ENCODE assay signal across 8 mouse cellular contexts in the genomic region with DNA sequence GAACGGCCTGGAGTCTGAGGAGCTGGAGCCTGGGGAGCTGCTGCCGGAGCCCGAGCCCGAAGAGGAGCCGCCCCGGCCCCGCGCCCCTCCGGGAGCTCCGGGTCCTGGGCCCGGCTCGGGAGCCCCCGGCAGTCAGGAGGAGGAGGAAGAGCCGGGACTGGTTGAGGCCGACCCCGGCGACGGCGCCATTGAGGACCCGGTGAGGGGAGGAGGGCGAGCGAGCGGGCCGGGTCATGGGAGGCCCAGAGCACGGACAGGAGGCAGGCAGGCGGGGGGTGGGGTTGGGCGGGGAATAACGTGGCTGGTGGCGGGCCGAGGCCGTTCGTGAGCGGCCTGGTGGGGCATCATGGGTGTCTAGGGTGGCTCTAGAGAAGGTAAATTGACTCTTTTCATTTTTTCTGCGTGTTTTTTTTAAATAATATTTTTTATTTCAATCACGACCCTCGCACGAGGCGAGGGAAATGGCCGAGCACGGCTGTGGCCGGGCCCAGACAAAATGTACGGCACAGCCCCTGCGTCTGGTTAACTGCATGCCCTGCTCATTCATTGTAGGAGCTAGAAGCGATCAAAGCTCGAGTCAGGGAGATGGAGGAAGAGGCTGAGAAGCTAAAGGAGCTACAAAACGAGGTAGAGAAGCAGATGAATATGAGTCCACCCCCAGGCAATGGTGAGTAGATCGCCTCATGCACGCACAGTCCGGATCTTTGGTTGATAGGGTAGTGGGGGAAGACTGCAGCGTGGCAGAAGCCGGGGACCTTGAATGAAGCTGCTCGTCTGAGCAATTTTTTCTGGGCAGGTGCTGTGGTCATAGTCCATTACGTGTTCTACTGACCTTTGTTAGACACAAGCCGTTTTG. TPM values are rescaled to one million over a fixed set of nuclear protein-coding genes. Genes with fewer than 3 reads are reported as not detected.
DNase-seq lines count a peak whose midpoint lies in the region; ATAC-seq and TF ChIP-seq lines count a peak whose summit lies in the region.

No protein-coding gene starts in this region.

- TF ChIP-seq CTCF in bone marrow, adult 2 months (IDR thresholded peaks at IDR 0.05; ENCODE audit: control insufficient read depth, insufficient read depth, low read length) = no peak

- DNase-seq in heart, adult 11 months = peak; percentile 91
- DNase-seq in heart, adult 9 months (ENCODE audit: low spot score in 2 of 2) = no peak

- ATAC-seq in forebrain, embryonic 16.5 days = peak; percentile 39
- peak; percentile 58 for ATAC-seq in hindbrain, embryonic 13.5 days (ENCODE audit: low FRiP score)
- ATAC-seq in limb, embryonic 15.5 days (ENCODE audit: insufficient number of reproducible peaks, low FRiP score, low TSS enrichment, low read depth) = peak; percentile 31
- ATAC-seq in midbrain, embryonic 15.5 days (replicated peaks) = peak; percentile 59
- ATAC-seq in stomach, embryonic 14.5 days (ENCODE audit: insufficient number of reproducible peaks, insufficient read depth, low FRiP score, low read depth) = peak; percentile 69

- 1% methylated on average over 54 of the region's 54 CpGs for WGBS in bone marrow, adult 2 months
- WGBS in forebrain, embryonic 16.5 days = 0% methylated on average over 47 of the region's 54 CpGs
- WGBS in hindbrain, embryonic 13.5 days = under 1% methylated on average over 53 of the region's 54 CpGs
- WGBS in limb, embryonic 15.5 days = under 1% methylated on average over 53 of the region's 54 CpGs
- WGBS in midbrain, embryonic 15.5 days = 1% methylated on average over 50 of the region's 54 CpGs
- under 1% methylated on average over 54 of the region's 54 CpGs for WGBS in stomach, embryonic 14.5 days

- no peaks in the 10 kb centered on the region; the same call in 1 of the 2 replicates for H3K4me1 ChIP-seq in bone marrow, adult 2 months (ENCODE audit: control insufficient read depth, insufficient read depth, low read length)
- peaks cover 18% of the 10 kb centered on the region for H3K4me1 ChIP-seq in forebrain, embryonic 16.5 days (replicated peaks; ENCODE audit: control insufficient read depth, insufficient read depth, low read length)
- H3K4me1 ChIP-seq in hindbrain, embryonic 13.5 days (replicated peaks) = peaks cover 29% of the 10 kb centered on the region
- H3K4me1 ChIP-seq in limb, embryonic 15.5 days = peaks cover 25% of the 10 kb centered on the region
- peaks cover 20% of the 10 kb centered on the region for H3K4me1 ChIP-seq in midbrain, embryonic 15.5 days
- 0 out of 2 replicates have a peak, but pooled peaks cover 6% of the 10 kb centered on the region for H3K4me1 ChIP-seq in stomach, embryonic 14.5 days (ENCODE audit: control insufficient read depth, insufficient read depth, low read length)

- H3K9me3 ChIP-seq in forebrain, embryonic 16.5 days (ENCODE audit: control insufficient read depth, low read length) = no peaks in the 10 kb centered on the region
- no peaks in the 10 kb centered on the region for H3K9me3 ChIP-seq in hindbrain, embryonic 13.5 days
- no peaks in the 10 kb centered on the region for H3K9me3 ChIP-seq in limb, embryonic 15.5 days
- no peaks in the 10 kb centered on the region for H3K9me3 ChIP-seq in midbrain, embryonic 15.5 days
- H3K9me3 ChIP-seq in stomach, embryonic 14.5 days (ENCODE audit: control insufficient read depth, low read depth, low read length) = no peaks in the 10 kb centered on the region

- H3K9ac ChIP-seq in forebrain, embryonic 16.5 days (replicated peaks; ENCODE audit: low read depth, low read length) = peak overlapping the region; percentile 91
- H3K9ac ChIP-seq in hindbrain, embryonic 13.5 days = peak overlapping the region; percentile 100
- peak overlapping the region; percentile 99 for H3K9ac ChIP-seq in limb, embryonic 15.5 days
- peak overlapping the region; percentile 69 for H3K9ac ChIP-seq in midbrain, embryonic 15.5 days
- peak overlapping the region; percentile 99 for H3K9ac ChIP-seq in stomach, embryonic 14.5 days (replicated peaks; ENCODE audit: low read depth, low read length)

- peak overlapping the region; percentile 84 for H3K4me2 ChIP-seq in forebrain, embryonic 16.5 days (ENCODE audit: low read length)
- peak overlapping the region; percentile 75 for H3K4me2 ChIP-seq in hindbrain, embryonic 13.5 days
- H3K4me2 ChIP-seq in limb, embryonic 15.5 days = peak overlapping the region; percentile 49
- H3K4me2 ChIP-seq in midbrain, embryonic 15.5 days = peak overlapping the region; percentile 62
- H3K4me2 ChIP-seq in stomach, embryonic 14.5 days (replicated peaks; ENCODE audit: low read depth, low read length) = peak overlapping the region; percentile 49

- peaks cover 22% of the 10 kb centered on the region for H3K36me3 ChIP-seq in forebrain, embryonic 16.5 days (ENCODE audit: control insufficient read depth, insufficient read depth)
- H3K36me3 ChIP-seq in hindbrain, embryonic 13.5 days = peaks cover 30% of the 10 kb centered on the region
- H3K36me3 ChIP-seq in limb, embryonic 15.5 days = peaks cover 31% of the 10 kb centered on the region
- H3K36me3 ChIP-seq in midbrain, embryonic 15.5 days (replicated peaks) = peaks cover 17% of the 10 kb centered on the region
- peaks cover 28% of the 10 kb centered on the region for H3K36me3 ChIP-seq in stomach, embryonic 14.5 days (ENCODE audit: control insufficient read depth, insufficient read depth, low read length)

- H3K4me3 ChIP-seq in bone marrow, adult 2 months (replicated peaks; ENCODE audit: control insufficient read depth, low read depth, low read length) = peak overlapping the region; percentile 65
- H3K4me3 ChIP-seq in forebrain, embryonic 16.5 days (replicated peaks; ENCODE audit: low read length) = peak overlapping the region; percentile 94
- peak overlapping the region; percentile 93 for H3K4me3 ChIP-seq in hindbrain, embryonic 13.5 days
- H3K4me3 ChIP-seq in limb, embryonic 15.5 days = peak overlapping the region; percentile 92
- H3K4me3 ChIP-seq in midbrain, embryonic 15.5 days = peak overlapping the region; percentile 53
- H3K4me3 ChIP-seq in stomach, embryonic 14.5 days (ENCODE audit: low read depth, low read length) = peak overlapping the region; percentile 95

- TF ChIP-seq POLR2A in bone marrow, adult 2 months (IDR thresholded peaks at IDR 0.05; ENCODE audit: borderline replicate concordance, control insufficient read depth, low read depth, low read length) = no peak

- H3K27me3 ChIP-seq in forebrain, embryonic 16.5 days (replicated peaks; ENCODE audit: control insufficient read depth, insufficient read depth, low read length) = no peaks in the 10 kb centered on the region
- H3K27me3 ChIP-seq in hindbrain, embryonic 13.5 days = no peaks in the 10 kb centered on the region
- no peaks in the 10 kb centered on the region for H3K27me3 ChIP-seq in limb, embryonic 15.5 days
- H3K27me3 ChIP-seq in midbrain, embryonic 15.5 days (replicated peaks) = no peaks in the 10 kb centered on the region
- H3K27me3 ChIP-seq in stomach, embryonic 14.5 days (ENCODE audit: control insufficient read depth, insufficient read depth, low read length) = no peaks in the 10 kb centered on the region

- peak overlapping the region; percentile 52; the same call in 1 of the 2 replicates for H3K27ac ChIP-seq in bone marrow, adult 2 months (ENCODE audit: control insufficient read depth, insufficient read depth, low read depth, low read length, poor library complexity)
- peak overlapping the region; percentile 95 for H3K27ac ChIP-seq in forebrain, embryonic 16.5 days (ENCODE audit: low read length)
- H3K27ac ChIP-seq in hindbrain, embryonic 13.5 days = peak overlapping the region; percentile 98
- peak overlapping the region; percentile 94 for H3K27ac ChIP-seq in limb, embryonic 15.5 days
- H3K27ac ChIP-seq in midbrain, embryonic 15.5 days = peak overlapping the region; percentile 87
- H3K27ac ChIP-seq in stomach, embryonic 14.5 days (ENCODE audit: low read length) = peak overlapping the region; percentile 97

RNA-seq across cellular contexts. Expression of a gene that starts 2.2 kb away (rescaled TPM):
- polyA plus RNA-seq in bone marrow, adult 2 months (2011; ENCODE audit: insufficient read depth, insufficient read length, low replicate concordance, missing spikeins) = 124 and 140 TPM in 2 replicates
- 122 and 150 TPM in 2 replicates for polyA plus RNA-seq in forebrain, embryonic 16.5 days (2015; fragmentation: Nextera tagmentation; extraction: Ambion mirVana)
- polyA plus RNA-seq in hindbrain, embryonic 13.5 days (2015; fragmentation: Nextera tagmentation; extraction: Ambion mirVana) = 165 and 167 TPM in 2 replicates
- 83.4 and 94.3 TPM in 2 replicates for polyA plus RNA-seq in limb, embryonic 15.5 days (2015; fragmentation: Nextera tagmentation; extraction: Ambion mirVana)
- polyA plus RNA-seq in midbrain, embryonic 15.5 days (2015; fragmentation: Nextera tagmentation; extraction: Ambion mirVana) = 183 and 192 TPM in 2 replicates
- polyA plus RNA-seq in stomach, embryonic 14.5 days (2014; fragmentation: Nextera tagmentation; extraction: Ambion mirVana) = 136 and 152 TPM in 2 replicates

RNA-seq across cellular contexts. Expression of a gene that starts 11.3 kb away (rescaled TPM):
- polyA plus RNA-seq in bone marrow, adult 2 months (2011; ENCODE audit: insufficient read depth, insufficient read length, low replicate concordance, missing spikeins) = not detected in 2 replicates
- polyA plus RNA-seq in forebrain, embryonic 16.5 days (2015; fragmentation: Nextera tagmentation; extraction: Ambion mirVana) = not detected in 2 replicates
- 0.34 TPM in 1 of 2 replicates, not detected in the other for polyA plus RNA-seq in hindbrain, embryonic 13.5 days (2015; fragmentation: Nextera tagmentation; extraction: Ambion mirVana)
- polyA plus RNA-seq in limb, embryonic 15.5 days (2015; fragmentation: Nextera tagmentation; extraction: Ambion mirVana) = 0.33 TPM in 1 of 2 replicates, not detected in the other
- not detected in 2 replicates for polyA plus RNA-seq in midbrain, embryonic 15.5 days (2015; fragmentation: Nextera tagmentation; extraction: Ambion mirVana)
- polyA plus RNA-seq in stomach, embryonic 14.5 days (2014; fragmentation: Nextera tagmentation; extraction: Ambion mirVana) = not detected in 2 replicates

RNA-seq across cellular contexts. Expression of a gene that starts 11.3 kb away (rescaled TPM):
- 6.7 and 18.1 TPM in 2 replicates for polyA plus RNA-seq in bone marrow, adult 2 months (2011; ENCODE audit: insufficient read depth, insufficient read length, low replicate concordance, missing spikeins)
- 3.5 TPM in 2 replicates for polyA plus RNA-seq in forebrain, embryonic 16.5 days (2015; fragmentation: Nextera tagmentation; extraction: Ambion mirVana)
- polyA plus RNA-seq in hindbrain, embryonic 13.5 days (2015; fragmentation: Nextera tagmentation; extraction: Ambion mirVana) = 3.6 and 4.7 TPM in 2 replicates
- 3.8 and 4.6 TPM in 2 replicates for polyA plus RNA-seq in limb, embryonic 15.5 days (2015; fragmentation: Nextera tagmentation; extraction: Ambion mirVana)
- polyA plus RNA-seq in midbrain, embryonic 15.5 days (2015; fragmentation: Nextera tagmentation; extraction: Ambion mirVana) = 4.1 and 4.8 TPM in 2 replicates
- polyA plus RNA-seq in stomach, embryonic 14.5 days (2014; fragmentation: Nextera tagmentation; extraction: Ambion mirVana) = 6.1 and 6.2 TPM in 2 replicates

RNA-seq across cellular contexts. Expression of a gene that starts 17.2 kb away (rescaled TPM):
- 2.0 and 4.9 TPM in 2 replicates for polyA plus RNA-seq in bone marrow, adult 2 months (2011; ENCODE audit: insufficient read depth, insufficient read length, low replicate concordance, missing spikeins)
- polyA plus RNA-seq in forebrain, embryonic 16.5 days (2015; fragmentation: Nextera tagmentation; extraction: Ambion mirVana) = 1.7 and 2.6 TPM in 2 replicates
- polyA plus RNA-seq in hindbrain, embryonic 13.5 days (2015; fragmentation: Nextera tagmentation; extraction: Ambion mirVana) = 1.5 and 2.4 TPM in 2 replicates
- 0.94 and 1.0 TPM in 2 replicates for polyA plus RNA-seq in limb, embryonic 15.5 days (2015; fragmentation: Nextera tagmentation; extraction: Ambion mirVana)
- 3.3 and 3.4 TPM in 2 replicates for polyA plus RNA-seq in midbrain, embryonic 15.5 days (2015; fragmentation: Nextera tagmentation; extraction: Ambion mirVana)
- polyA plus RNA-seq in stomach, embryonic 14.5 days (2014; fragmentation: Nextera tagmentation; extraction: Ambion mirVana) = 2.8 and 2.9 TPM in 2 replicates

RNA-seq across cellular contexts. Expression of a gene that starts 18.4 kb away (rescaled TPM):
- polyA plus RNA-seq in bone marrow, adult 2 months (2011; ENCODE audit: insufficient read depth, insufficient read length, low replicate concordance, missing spikeins) = 4.2 and 4.5 TPM in 2 replicates
- 128 and 185 TPM in 2 replicates for polyA plus RNA-seq in forebrain, embryonic 16.5 days (2015; fragmentation: Nextera tagmentation; extraction: Ambion mirVana)
- 148 and 158 TPM in 2 replicates for polyA plus RNA-seq in hindbrain, embryonic 13.5 days (2015; fragmentation: Nextera tagmentation; extraction: Ambion mirVana)
- polyA plus RNA-seq in limb, embryonic 15.5 days (2015; fragmentation: Nextera tagmentation; extraction: Ambion mirVana) = 56.3 and 70.6 TPM in 2 replicates
- 229 and 248 TPM in 2 replicates for polyA plus RNA-seq in midbrain, embryonic 15.5 days (2015; fragmentation: Nextera tagmentation; extraction: Ambion mirVana)
- 44.9 and 51.3 TPM in 2 replicates for polyA plus RNA-seq in stomach, embryonic 14.5 days (2014; fragmentation: Nextera tagmentation; extraction: Ambion mirVana)
